Mouse (Mus musculus) left cerebral cortex, postnatal 4 days (tissue): Measurements from ENCODE around the gene Mrpl55. TPM values are rescaled to one million over a fixed set of nuclear protein-coding genes. Genes with fewer than 3 reads are reported as not detected.
"Not testable (repeated sequence)": the region's sequence is repeated elsewhere in the genome, so short reads cannot be mapped to it uniquely, and the experiment has no call there.

ENCODE experiments used
- DNase-seq: peaks from one replicate; pipeline ENCODE4 v3.0.0-alpha.2; 2022
- intact Hi-C: fragments of 180-260 bp; cut with DNase I; formaldehyde crosslinking; loops from one replicate; pipeline ENCODE4 v1.15.1; 2025
- total RNA-seq, 2 experiments: library from RNA; stranded (reverse); gene quantifications; 2 replicates each; pipeline ENCODE4 v1.2.3; 2021

Mrpl55 gene
- total RNA-seq, 2 experiments from 2014 or later = 28.8 to 33.5 TPM

DNA sequence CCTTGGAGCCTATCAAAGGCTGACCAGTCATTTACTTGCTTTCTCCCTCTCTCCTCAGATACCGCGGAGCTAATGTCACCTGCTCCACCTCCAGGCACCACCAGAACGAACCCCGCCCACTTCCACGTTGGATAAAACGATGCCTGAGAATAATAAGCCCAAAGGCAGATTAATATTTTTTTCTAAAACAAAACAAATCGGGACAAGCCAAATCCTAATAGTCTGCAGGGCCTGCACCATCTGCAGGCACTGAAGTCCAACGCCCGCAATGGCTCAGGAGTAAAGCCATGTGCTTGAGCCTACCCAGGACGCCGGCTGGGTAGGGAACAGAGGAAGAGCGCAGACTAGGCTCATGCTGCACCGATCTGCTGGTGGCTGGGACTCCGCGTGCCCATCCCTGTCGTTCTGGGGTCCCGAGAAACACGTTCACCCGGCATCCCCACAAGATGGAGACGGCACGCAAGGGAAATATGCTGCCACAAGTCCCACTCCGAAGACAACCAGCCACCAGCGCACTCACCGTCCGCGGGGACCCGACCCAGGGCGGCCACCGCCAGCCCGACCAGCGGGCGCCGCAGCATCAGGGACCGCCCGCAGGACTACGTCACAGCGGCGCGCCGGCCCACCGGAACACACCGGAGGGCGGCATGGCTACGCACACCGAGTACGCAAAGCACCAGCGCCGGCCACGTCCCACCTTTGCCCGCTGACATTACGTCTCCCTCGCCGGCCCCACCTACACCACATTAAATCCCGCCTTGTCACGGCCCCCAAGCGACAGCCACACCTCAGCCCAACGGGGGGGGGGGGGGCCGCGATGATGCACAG, 10.8 kb upstream of the Mrpl55 start:
- DNase-seq = peak; percentile 84
- intact Hi-C loops = no loop called here

DNA sequence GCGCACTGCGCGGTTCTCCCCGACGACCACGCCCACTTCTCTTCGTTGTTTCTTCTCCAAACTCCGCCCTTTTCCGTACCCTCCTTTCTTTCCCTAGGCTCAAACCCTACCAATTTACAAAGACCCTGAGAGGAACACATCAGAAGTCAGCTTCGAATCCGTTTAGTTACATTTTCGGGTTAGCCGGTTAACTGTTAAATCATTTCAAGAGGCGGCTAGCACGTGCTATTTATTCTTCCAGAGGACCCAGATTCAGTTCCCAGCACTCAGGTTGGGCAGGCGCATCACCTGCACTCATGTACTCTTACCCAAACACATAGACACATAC, 10.3 kb upstream of the Mrpl55 start, which contains the start of gene Guk1:
Gene Guk1, minus strand, starts transcription at position 154 of the 328 bp plus-strand sequence.
- no peak for DNase-seq
- intact Hi-C loops = no loop called here

GRCm38 (mm10) chr11:59196230-59196629, 6.1 kb upstream of the Mrpl55 start:
- intact Hi-C loops = no loop called here
- no peak for DNase-seq

- intact Hi-C loops = loop anchor here (10.0 kb wide), 1 partner anchor 247 kb away; the partner anchor contains the start of genes Hist3h2a and Trim17
- DNase-seq = no peak
These were observed 877 bp upstream of the Mrpl55 start for GRCm38 (mm10) chr11:59201216-59202002.

- intact Hi-C loops = loop anchor here (10.0 kb wide), 1 partner anchor 253 kb away; the partner anchor contains the start of genes Hist3h2a and Trim17
- peak; percentile 96 for DNase-seq
These were observed 6.0 kb downstream of the Mrpl55 start, which contains the start of gene 2310033P09Rik for GRCm38 (mm10) chr11:59208153-59208831. TSS of gene 2310033P09Rik (plus strand) at chr11:59208321.

DNA sequence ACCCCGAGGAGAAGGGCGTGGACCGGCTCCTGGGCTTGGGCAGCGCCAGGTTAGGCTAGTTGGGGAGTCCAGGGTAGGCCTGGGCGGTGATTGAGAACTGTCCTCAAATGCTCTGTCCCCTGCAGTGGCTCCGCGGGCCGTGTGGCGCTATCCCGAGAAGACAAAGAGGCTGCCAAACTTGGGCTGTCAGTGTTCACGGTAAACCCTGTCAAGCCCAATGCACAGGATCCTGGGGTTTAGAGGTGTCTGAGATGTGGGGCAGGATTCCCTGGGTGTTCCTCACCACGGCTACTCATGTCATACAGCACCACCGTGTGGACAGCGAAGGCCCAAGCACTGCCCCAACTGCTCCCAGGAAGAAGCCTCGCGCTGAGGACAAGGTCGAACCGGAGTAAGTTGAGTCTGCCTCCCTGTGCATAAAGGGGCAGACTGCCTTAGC, 6.7 kb downstream of the Mrpl55 start:
- DNase-seq = peak; percentile 68
- intact Hi-C loops = loop anchor here (10.0 kb wide), 1 partner anchor 254 kb away; the partner anchor contains the start of genes Hist3h2a and Trim17

DNA sequence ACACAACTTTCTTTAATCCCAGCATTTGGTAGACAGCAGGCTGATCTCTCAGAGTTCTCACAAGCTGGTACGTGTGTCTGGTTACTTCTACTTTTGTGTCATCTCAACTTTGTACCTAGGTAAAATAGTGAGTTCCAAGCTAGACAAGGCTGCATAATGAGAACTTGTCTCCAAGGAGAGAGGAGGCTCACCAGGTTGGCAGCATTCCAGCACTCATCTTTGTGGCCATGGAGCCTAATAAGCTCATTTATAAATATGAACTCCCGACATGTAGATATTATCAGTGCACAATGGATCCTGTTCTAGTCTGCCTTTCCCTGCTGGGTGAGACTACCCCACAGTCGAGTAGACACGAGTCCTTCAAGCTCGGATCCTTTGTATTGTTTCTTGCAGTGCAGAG, 7.3 kb downstream of the Mrpl55 start:
- DNase-seq = no peak
- intact Hi-C loops = loop anchor here (10.0 kb wide), 1 partner anchor 255 kb away; the partner anchor contains the start of genes Hist3h2a and Trim17

DNA sequence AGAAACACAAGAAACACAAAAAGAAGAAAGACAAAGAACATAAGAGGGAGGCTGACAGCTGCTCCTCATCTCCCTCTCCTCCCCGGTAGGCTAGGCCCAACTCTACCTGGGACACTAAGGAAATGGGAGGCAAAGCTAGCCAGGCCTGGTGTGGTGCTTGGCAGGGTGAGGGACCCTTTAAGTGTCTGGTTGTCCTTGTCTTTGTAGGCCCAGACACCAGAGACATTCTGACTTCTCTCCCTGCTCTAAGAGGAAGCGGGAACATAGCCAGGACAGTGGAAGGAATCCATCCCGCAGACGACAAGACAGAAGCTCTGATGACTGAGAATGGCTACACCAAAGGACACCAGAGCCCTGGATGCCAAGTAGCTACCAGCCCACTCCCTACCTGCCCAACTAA, 7.7 kb downstream of the Mrpl55 start:
- intact Hi-C loops = no loop called here
- DNase-seq = no peak

DNA sequence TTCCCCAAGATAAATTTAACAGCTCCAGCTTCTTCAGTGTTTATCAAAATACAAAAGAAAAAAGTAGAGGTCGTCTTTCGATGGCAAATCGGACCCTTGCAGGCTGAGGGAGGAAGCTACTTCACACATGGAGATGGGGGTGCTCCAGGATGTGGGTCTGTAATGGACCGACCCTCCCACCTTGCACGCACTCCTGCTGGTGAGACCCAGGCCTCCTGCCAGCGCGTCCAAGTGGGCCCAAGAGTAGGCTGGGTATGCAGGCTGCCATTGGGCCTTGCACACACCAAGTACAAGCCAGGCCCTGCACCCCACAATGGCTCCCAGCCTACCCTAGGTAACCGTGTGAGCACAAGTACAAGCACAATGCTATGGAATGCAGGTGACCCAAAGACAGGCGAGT, 9.3 kb downstream of the Mrpl55 start:
- intact Hi-C loops = not testable (repeated sequence)

GRCm38 (mm10) chr11:59212320-59212719, 10.0 kb downstream of the Mrpl55 start:
- DNase-seq, intact Hi-C loops: not testable (repeated sequence)

More for the DNA sequence above, 9.3 kb downstream of the Mrpl55 start:
- DNase-seq = not testable (repeated sequence)

DNA sequence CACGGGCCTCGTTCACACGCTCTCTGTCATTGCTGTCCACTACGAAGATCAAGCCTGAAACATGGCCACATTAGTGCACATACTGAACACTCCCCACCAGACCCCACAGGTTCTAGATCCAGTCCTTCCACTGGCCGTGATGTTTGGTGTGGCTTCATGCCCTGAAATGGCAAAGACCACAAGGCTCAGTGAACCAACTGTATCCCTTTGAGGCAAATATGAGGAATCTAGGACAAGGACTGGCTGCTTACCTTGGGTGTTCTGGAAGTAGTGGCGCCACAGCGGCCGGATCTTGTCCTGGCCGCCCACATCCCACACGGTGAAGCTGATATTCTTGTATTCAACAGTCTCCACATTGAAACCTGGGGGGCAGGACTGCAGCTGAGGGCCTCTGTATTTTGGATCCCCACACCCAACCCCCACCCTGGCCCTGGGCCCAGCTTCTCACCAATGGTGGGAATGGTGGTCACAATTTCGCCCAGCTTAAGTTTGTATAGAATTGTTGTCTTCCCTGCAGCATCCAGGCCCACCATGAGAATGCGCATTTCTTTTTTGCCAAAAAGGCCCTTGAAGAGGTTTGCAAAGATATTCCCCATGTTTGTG, 10.7 kb downstream of the Mrpl55 start:
- no peak for DNase-seq
- intact Hi-C loops = no loop called here

DNA sequence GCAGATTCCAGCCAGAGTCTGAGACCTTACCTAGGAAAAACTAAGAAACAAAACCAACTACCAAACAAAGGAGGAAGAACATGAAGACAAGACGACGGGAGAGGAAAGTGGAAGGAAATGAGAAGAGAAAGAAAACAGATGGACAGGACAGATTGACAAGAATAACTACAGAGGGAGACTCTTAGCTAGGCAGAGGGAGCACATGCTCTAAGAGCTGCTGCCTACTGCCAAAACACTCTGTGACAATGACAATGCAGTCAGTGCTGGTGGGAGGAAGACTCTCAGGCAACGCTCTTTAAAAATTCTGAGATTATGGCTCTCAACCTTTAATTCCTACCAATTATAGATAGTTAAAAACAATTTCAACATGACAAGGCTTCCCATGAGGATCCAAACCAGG, 14.7 kb downstream of the Mrpl55 start:
- DNase-seq = no peak
- intact Hi-C loops = no loop called here

GRCm38 (mm10) chr11:59218389-59218998, 16.2 kb downstream of the Mrpl55 start:
- no peak for DNase-seq
- intact Hi-C loops = no loop called here

DNA sequence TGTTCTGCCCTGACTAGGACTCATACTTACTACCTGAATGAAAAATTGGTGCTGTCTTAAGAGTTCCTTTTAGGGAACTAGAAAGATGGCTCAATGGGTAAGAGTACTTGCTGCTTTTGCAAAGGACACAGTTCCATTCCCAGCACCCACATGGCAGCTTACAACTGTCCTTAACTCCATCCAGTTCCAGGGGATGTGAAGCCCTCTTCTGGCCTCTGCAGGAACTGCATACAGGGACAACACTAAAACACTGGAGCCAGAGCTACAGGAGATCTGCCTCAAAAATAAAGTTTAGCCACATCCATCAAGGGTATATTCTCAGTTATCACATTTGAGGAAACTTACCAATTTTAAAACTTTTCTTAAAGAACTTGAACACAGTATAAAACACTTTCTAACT, 16.8 kb downstream of the Mrpl55 start:
- intact Hi-C loops = no loop called here

DNA sequence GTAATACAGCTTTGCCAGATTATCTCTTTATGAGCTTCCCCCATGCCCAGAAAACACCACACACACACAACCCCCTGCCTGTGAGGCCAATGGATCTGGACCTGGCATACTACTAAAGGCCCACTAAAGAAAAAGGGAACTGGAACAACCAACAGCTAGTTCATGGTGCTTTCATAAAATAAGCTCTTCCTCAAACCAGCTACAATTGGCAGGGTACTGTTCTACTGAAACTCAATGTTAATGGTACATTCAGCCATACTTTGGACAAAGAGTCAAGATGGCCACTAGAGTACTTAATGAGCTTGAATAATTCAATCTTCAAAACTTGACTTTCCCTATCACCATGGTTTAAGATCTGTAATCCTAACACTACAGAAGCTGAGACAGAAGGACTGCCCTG, 19.3 kb downstream of the Mrpl55 start:
- intact Hi-C loops = no loop called here
- no peak for DNase-seq

More for the DNA sequence above, 16.8 kb downstream of the Mrpl55 start:
- no peak for DNase-seq

DNA sequence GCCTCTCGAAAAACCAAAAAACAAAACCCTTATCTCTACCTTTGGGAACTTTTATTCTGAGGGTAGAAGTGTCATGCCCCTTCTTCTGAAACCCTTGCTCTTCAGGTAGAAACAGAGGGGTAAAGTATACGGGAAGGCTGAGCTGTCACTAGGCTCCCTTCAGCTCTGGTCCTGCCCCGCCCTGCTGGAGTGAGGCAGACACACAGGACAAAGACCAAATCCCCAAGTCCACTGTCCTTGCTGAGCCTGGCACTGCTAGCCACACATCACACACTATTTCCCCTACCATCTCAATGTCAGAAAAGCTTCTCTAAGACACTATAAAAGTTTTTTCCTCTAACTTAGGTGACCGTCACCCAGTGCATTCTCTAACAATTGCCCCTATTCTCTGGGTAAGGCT, 20.0 kb downstream of the Mrpl55 start:
- intact Hi-C loops = no loop called here
- no peak for DNase-seq

- intact Hi-C loops = no loop called here
- DNase-seq = no peak
These were observed 21.7 kb downstream of the Mrpl55 start for GRCm38 (mm10) chr11:59224025-59224424.

- DNase-seq = no peak
- intact Hi-C loops = no loop called here
These were observed 22.2 kb downstream of the Mrpl55 start for GRCm38 (mm10) chr11:59224470-59224869.

DNA sequence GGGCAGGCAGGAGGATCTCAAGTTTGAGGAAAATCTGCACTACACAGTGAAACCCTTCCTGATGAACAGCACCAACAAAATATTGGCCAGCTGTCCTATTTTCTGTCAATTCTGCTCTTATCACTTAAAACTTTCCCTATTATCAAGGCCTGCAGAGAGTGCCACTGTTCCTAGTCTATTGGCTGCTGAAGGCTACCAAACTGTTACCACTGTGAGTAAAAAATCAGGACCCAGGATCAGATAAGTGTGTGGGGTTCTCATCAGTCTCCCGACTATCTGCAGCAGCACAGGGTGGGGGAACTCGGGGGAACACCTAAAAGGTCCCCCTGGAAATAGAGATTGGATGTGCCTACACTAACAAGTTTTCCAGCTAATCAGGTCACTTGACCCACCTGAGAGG, 22.9 kb downstream of the Mrpl55 start:
- intact Hi-C loops = no loop called here
- no peak for DNase-seq

GRCm38 (mm10) chr11:59226251-59226650, 24.0 kb downstream of the Mrpl55 start:
- no peak for DNase-seq
- intact Hi-C loops = no loop called here
